Mouse (Mus musculus) liver, embryonic 14.5 days (tissue): ENCODE results near the gene Hs3st3b1.

ENCODE experiments used
- CTCF ChIP-seq: IDR thresholded peaks from 2 replicates; pipeline ENCODE4 v1.5.1; 2016; ENCODE audit warnings: antibody characterized with exemption, low read depth, control low read depth
- EP300 ChIP-seq: IDR thresholded peaks from 2 replicates; pipeline ENCODE4 v1.6.1; 2016; ENCODE audit warnings: antibody characterized with exemption, low read depth

DNA sequence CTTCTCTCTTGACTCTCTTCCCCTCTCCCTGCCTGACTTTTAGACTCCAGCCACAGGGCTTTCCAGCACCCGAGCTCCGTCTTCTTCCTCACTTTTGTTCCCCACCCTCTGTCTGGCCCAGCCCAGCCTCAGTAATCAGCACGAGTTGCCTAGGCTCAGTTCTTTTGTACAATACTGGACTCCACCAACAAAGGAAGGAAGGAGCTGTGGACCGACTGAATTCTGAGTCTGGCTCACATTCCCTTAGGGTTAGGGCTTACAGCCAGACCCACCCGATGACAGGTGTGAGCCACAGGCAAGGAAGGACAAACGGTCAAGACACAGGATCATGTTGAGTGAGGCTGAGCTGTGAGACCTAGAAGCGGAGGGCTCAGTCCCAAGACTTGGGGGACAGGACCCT, 34.7 kb upstream of the Hs3st3b1 start:
- TF ChIP-seq CTCF (no peak), EP300 (no peak)
